In genomic region chr3:89486111-89486510, GRCm38 (mm10) we compare ENCODE assay signal across 27 mouse cellular contexts.
"Had no signal": no experiment of that assay in that cellular context is flagged by ENCODE, and none has a peak within 500 bp of the region (broad histone marks: within the 10 kb centered on the region; RNA-seq: fewer than 3 reads in every experiment).

No protein-coding gene starts in this region.

- H3K4me2 ChIP-seq: heart, embryonic 11.5 days; hindbrain, embryonic 13.5 days; hindbrain, embryonic 15.5 days; kidney, embryonic 15.5 days; limb, embryonic 12.5 days; liver, embryonic 11.5 days had no signal

- ATAC-seq: hindbrain, postnatal 0 days; intestine, embryonic 16.5 days had no signal

- H3K27ac ChIP-seq: heart, adult 2 months; heart, embryonic 13.5 days; heart, embryonic 15.5 days; hindbrain, embryonic 13.5 days; hindbrain, embryonic 15.5 days; hindbrain, postnatal 0 days; kidney, embryonic 15.5 days; kidney, postnatal 0 days; left cerebral cortex, adult 2 months; limb, embryonic 10.5 days; limb, embryonic 12.5 days had no signal

- H3K4me3 ChIP-seq: heart, adult 2 months; heart, embryonic 13.5 days; hindbrain, embryonic 13.5 days; hindbrain, embryonic 15.5 days; kidney, embryonic 15.5 days; left cerebral cortex, adult 2 months; limb, embryonic 10.5 days; limb, embryonic 12.5 days had no signal

- H3K9me3 ChIP-seq: heart, embryonic 13.5 days; heart, embryonic 15.5 days; hindbrain, embryonic 13.5 days; hindbrain, embryonic 15.5 days; kidney, embryonic 15.5 days; limb, embryonic 10.5 days; limb, embryonic 12.5 days had no signal

- DNase-seq: gastrocnemius, postnatal 14 days; gastrocnemius, postnatal 36 days; heart, adult 11 months; heart, adult 2 months; heart, postnatal 14 days; heart, postnatal 36 days; kidney, adult 11 months; kidney, adult 2 months; kidney, adult 9 months; kidney, postnatal 14 days; kidney, postnatal 36 days; layer of hippocampus, adult 9-11 months; layer of hippocampus, postnatal 36 days; liver had no signal

- H3K36me3 ChIP-seq: heart, embryonic 13.5 days; heart, embryonic 15.5 days; hindbrain, embryonic 13.5 days; hindbrain, embryonic 15.5 days; kidney, embryonic 15.5 days; limb, embryonic 10.5 days; limb, embryonic 12.5 days had no signal

- H3K9ac ChIP-seq: heart, embryonic 13.5 days; hindbrain, embryonic 13.5 days; hindbrain, embryonic 15.5 days; kidney, embryonic 15.5 days; limb, embryonic 12.5 days had no signal

- H3K27me3 ChIP-seq: heart, embryonic 15.5 days had no signal

- H3K4me1 ChIP-seq: hindbrain, embryonic 13.5 days; hindbrain, embryonic 15.5 days; limb, embryonic 12.5 days had no signal
